Mouse (Mus musculus) cerebellum, adult 11 months (tissue): ENCODE measurements at regions not wholly inside any gene's neighbourhood (a gene's known extent, or its start where the extent isn't known, plus 50 kb on each side); places are given as distances from the start of the nearest gene placed in this dataset.

Experiments
- DNase-seq: peaks from one replicate; pipeline ENCODE4 v3.0.0; 2022

GRCm38 (mm10) chr9:35328503-35328902 lies 60.8 kb downstream of the Rpusd4 start:
- DNase-seq: no peak

GRCm38 (mm10) chr9:35330386-35330785 lies 62.7 kb downstream of the Rpusd4 start:
- no peak for DNase-seq

GRCm38 (mm10) chr9:35331241-35331680 lies 63.6 kb downstream of the Rpusd4 start:
- peak; percentile 50 for DNase-seq

- DNase-seq: no peak
These were observed 65.3 kb downstream of the Rpusd4 start for GRCm38 (mm10) chr9:35332688-35333630.

GRCm38 (mm10) chr9:35333631-35334005 lies 66.0 kb downstream of the Rpusd4 start:
- DNase-seq: no peak

GRCm38 (mm10) chr9:35334536-35334935 lies 66.9 kb downstream of the Rpusd4 start:
- DNase-seq: no peak

GRCm38 (mm10) chr9:35335181-35335580 lies 67.5 kb downstream of the Rpusd4 start:
- DNase-seq: no peak

- peak; percentile 90 for DNase-seq
These were observed 68.4 kb downstream of the Rpusd4 start for GRCm38 (mm10) chr9:35335888-35336700.

GRCm38 (mm10) chr9:35336701-35337055 lies 69.0 kb downstream of the Rpusd4 start:
- no peak for DNase-seq

GRCm38 (mm10) chr9:35338858-35339257 lies 71.2 kb downstream of the Rpusd4 start:
- no peak for DNase-seq

- DNase-seq: no peak
These were observed 72.0 kb downstream of the Rpusd4 start for GRCm38 (mm10) chr9:35339492-35340262.

- DNase-seq: no peak
These were observed 72.6 kb downstream of the Rpusd4 start for GRCm38 (mm10) chr9:35340263-35340573.

GRCm38 (mm10) chr9:35340811-35341210 lies 73.1 kb downstream of the Rpusd4 start:
- no peak for DNase-seq

- DNase-seq: no peak
These were observed 73.7 kb downstream of the Rpusd4 start for GRCm38 (mm10) chr9:35341386-35341785.

- peak; percentile 81 for DNase-seq
These were observed 74.8 kb downstream of the Rpusd4 start for GRCm38 (mm10) chr9:35342436-35342835.

- DNase-seq: no peak
These were observed 75.7 kb downstream of the Rpusd4 start for GRCm38 (mm10) chr9:35343336-35343735.

- DNase-seq: no peak
These were observed 76.6 kb upstream of the Cdon start for GRCm38 (mm10) chr9:35344374-35344773.

- DNase-seq: no peak
These were observed 74.5 kb upstream of the Cdon start for GRCm38 (mm10) chr9:35346378-35346777.

- no peak for DNase-seq
These were observed 70.8 kb upstream of the Cdon start for GRCm38 (mm10) chr9:35350046-35350552.

GRCm38 (mm10) chr9:35351576-35351975 lies 69.4 kb upstream of the Cdon start:
- no peak for DNase-seq

GRCm38 (mm10) chr9:35354652-35355130 lies 66.2 kb upstream of the Cdon start:
- DNase-seq: no peak

- DNase-seq: no peak
These were observed 61.2 kb upstream of the Cdon start for GRCm38 (mm10) chr9:35359699-35360098.
